In the genomic region with DNA sequence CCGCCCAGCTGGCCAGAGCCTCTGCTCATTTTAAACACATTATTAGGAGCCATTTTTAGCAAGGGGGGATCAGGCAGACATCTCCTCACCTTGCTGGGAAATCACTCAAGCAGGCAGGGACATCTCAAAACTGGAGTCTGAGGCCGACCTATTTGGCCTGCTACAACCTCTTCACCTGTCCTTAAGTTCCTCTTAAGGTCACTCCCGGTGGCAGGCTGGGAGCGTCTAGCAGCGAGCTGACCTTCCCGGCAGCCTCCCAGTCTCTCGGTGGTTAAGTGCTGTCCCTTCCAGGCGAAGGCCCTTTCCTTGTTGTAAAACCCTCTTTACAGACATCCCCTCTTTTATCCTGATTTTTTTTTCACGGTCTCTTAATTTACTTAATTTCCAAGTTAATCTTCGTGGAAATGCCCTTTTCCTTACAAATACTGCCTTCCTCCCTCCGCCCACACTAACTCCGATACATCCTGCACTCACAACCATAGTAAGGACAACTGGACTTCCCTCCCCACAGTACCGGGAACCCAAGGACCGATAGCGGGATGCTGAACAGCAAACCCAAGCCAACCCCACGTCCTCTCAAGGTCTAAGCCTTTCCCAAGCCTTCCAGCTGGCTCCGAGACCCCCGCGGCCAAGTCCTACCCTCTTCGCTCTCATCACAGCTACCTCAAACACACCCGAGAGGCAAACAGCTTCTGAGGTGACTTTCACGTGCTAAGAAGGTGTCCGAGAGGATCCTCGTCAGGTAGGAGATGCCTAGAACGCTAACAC, we compare ENCODE assay signal across 8 mouse cellular contexts. TPM values are rescaled to one million over a fixed set of nuclear protein-coding genes. Genes with fewer than 3 reads are reported as not detected.
A peak's percentile ranks its signal among the peaks of the same experiment; 100 is the strongest.
DNase-seq lines count a peak whose midpoint lies in the region; ATAC-seq and TF ChIP-seq lines count a peak whose summit lies in the region.

No protein-coding gene starts in this region.

- peak overlapping the region; percentile 54 for H3K4me3 ChIP-seq in kidney, embryonic 15.5 days (replicated peaks)
- peak overlapping the region; percentile 74 to 79 for H3K4me3 ChIP-seq in MEL (ENCODE audit: control insufficient read depth in 1 of 2, insufficient read depth in 1 of 2, low read depth in 2 of 2, low read length in 2 of 2)
- H3K4me3 ChIP-seq in embryonic facial prominence, embryonic 11.5 days (ENCODE audit: low read depth, low read length) = peak overlapping the region; percentile 47
- peak overlapping the region; percentile 56 for H3K4me3 ChIP-seq in limb, embryonic 10.5 days
- H3K4me3 ChIP-seq in neural tube, embryonic 12.5 days = peak overlapping the region; percentile 40

- H3K4me1 ChIP-seq in kidney, embryonic 15.5 days = peaks cover 25% of the 10 kb centered on the region
- H3K4me1 ChIP-seq in MEL (ENCODE audit: control insufficient read depth in 1 of 2, insufficient read depth in 2 of 2, low read length in 2 of 2) = peaks cover 2 to 23% of the 10 kb centered on the region in 2 experiments; a peak in 2 of 4 replicates
- no peaks in the 10 kb centered on the region; the same call in 1 of the 2 replicates for H3K4me1 ChIP-seq in embryonic facial prominence, embryonic 11.5 days (ENCODE audit: control insufficient read depth, insufficient read depth, low read length)
- H3K4me1 ChIP-seq in limb, embryonic 10.5 days = peaks cover 7% of the 10 kb centered on the region
- H3K4me1 ChIP-seq in neural tube, embryonic 12.5 days = peaks cover 13% of the 10 kb centered on the region; the same call in 1 of the 2 replicates

- H3K9ac ChIP-seq in kidney, embryonic 15.5 days = peak overlapping the region; percentile 31; the same call in 1 of the 2 replicates
- peak overlapping the region; percentile 65 for H3K9ac ChIP-seq in MEL (ENCODE audit: control insufficient read depth, low read depth, low read length, poor library complexity, severe bottlenecking)
- H3K9ac ChIP-seq in embryonic facial prominence, embryonic 11.5 days (replicated peaks; ENCODE audit: low read length) = peak overlapping the region; percentile 28
- peak overlapping the region; percentile 26; the same call in 1 of the 2 replicates for H3K9ac ChIP-seq in neural tube, embryonic 12.5 days

- WGBS in kidney, embryonic 15.5 days = 4% methylated on average over 25 of the region's 25 CpGs
- WGBS in embryonic facial prominence, embryonic 11.5 days = 2% methylated on average over 25 of the region's 25 CpGs
- WGBS in limb, embryonic 10.5 days = 2% methylated on average over 25 of the region's 25 CpGs
- WGBS in neural tube, embryonic 12.5 days = under 1% methylated on average over 25 of the region's 25 CpGs

- intact Hi-C loops in gastrocnemius, postnatal 36 days (cut with DNase I) = loop anchor here (2.0 to 5.0 kb wide), 2 partner anchors 45 to 131 kb away; partner anchors contain the start of gene Necap1

- TF ChIP-seq EP300 in MEL (IDR thresholded peaks at IDR 0.05; ENCODE audit: low read depth in 1 of 2, low read length in 2 of 2) = no peak

- H3K9me3 ChIP-seq in kidney, embryonic 15.5 days (replicated peaks) = no peaks in the 10 kb centered on the region
- H3K9me3 ChIP-seq in MEL (replicated peaks; ENCODE audit: insufficient read depth, low read length) = no peaks in the 10 kb centered on the region
- H3K9me3 ChIP-seq in embryonic facial prominence, embryonic 11.5 days (replicated peaks; ENCODE audit: control insufficient read depth, low read length) = no peaks in the 10 kb centered on the region
- H3K9me3 ChIP-seq in limb, embryonic 10.5 days (replicated peaks) = no peaks in the 10 kb centered on the region
- H3K9me3 ChIP-seq in neural tube, embryonic 12.5 days = no peaks in the 10 kb centered on the region

- TF ChIP-seq RAD21 in MEL (IDR thresholded peaks at IDR 0.05; ENCODE audit: low read depth, low read length) = no peak

- no peaks in the 10 kb centered on the region for H3K36me3 ChIP-seq in kidney, embryonic 15.5 days
- H3K36me3 ChIP-seq in MEL (ENCODE audit: control insufficient read depth in 1 of 2, insufficient read depth in 2 of 2, low read length in 2 of 2) = peaks cover 7 to 17% of the 10 kb centered on the region in 2 experiments; a peak in 3 of 4 replicates
- no peaks in the 10 kb centered on the region for H3K36me3 ChIP-seq in embryonic facial prominence, embryonic 11.5 days (replicated peaks; ENCODE audit: control insufficient read depth, insufficient read depth, low read depth, low read length)
- H3K36me3 ChIP-seq in limb, embryonic 10.5 days = no peaks in the 10 kb centered on the region
- H3K36me3 ChIP-seq in neural tube, embryonic 12.5 days = no peaks in the 10 kb centered on the region

- TF ChIP-seq POLR2A in MEL (IDR thresholded peaks at IDR 0.05; ENCODE audit: control insufficient read depth in 1 of 2, insufficient read depth in 1 of 2, low read depth in 1 of 2, low read length in 2 of 2, poor library complexity in 1 of 2) = no peak

- no peak overlapping the region for H3K27ac ChIP-seq in kidney, embryonic 15.5 days
- peak overlapping the region; percentile 64 for H3K27ac ChIP-seq in MEL (ENCODE audit: control insufficient read depth, low read depth, low read length)
- no peak overlapping the region for H3K27ac ChIP-seq in embryonic facial prominence, embryonic 11.5 days (replicated peaks; ENCODE audit: low read depth, low read length)
- H3K27ac ChIP-seq in limb, embryonic 10.5 days = peak overlapping the region; percentile 61; the same call in 1 of the 2 replicates
- H3K27ac ChIP-seq in neural tube, embryonic 12.5 days = no peak overlapping the region

- H3K27me3 ChIP-seq in kidney, embryonic 15.5 days = peaks cover 63% of the 10 kb centered on the region
- H3K27me3 ChIP-seq in MEL (ENCODE audit: control insufficient read depth in 1 of 2, insufficient read depth in 2 of 2, low read length in 2 of 2) = no peaks in the 10 kb centered on the region
- H3K27me3 ChIP-seq in embryonic facial prominence, embryonic 11.5 days (ENCODE audit: control insufficient read depth, insufficient read depth, low read length) = peaks cover 21% of the 10 kb centered on the region
- peaks cover 58% of the 10 kb centered on the region for H3K27me3 ChIP-seq in limb, embryonic 10.5 days (ENCODE audit: low read depth, poor library complexity, severe bottlenecking)
- peaks cover 39% of the 10 kb centered on the region for H3K27me3 ChIP-seq in neural tube, embryonic 12.5 days (replicated peaks)

- H3K79me2 ChIP-seq in MEL (ENCODE audit: control insufficient read depth, insufficient read depth, low read length, poor library complexity) = peaks cover 19% of the 10 kb centered on the region

- peak overlapping the region; percentile 77 for H3K4me2 ChIP-seq in kidney, embryonic 15.5 days
- peak overlapping the region; percentile 73 for H3K4me2 ChIP-seq in embryonic facial prominence, embryonic 11.5 days (ENCODE audit: low read depth, low read length)
- H3K4me2 ChIP-seq in neural tube, embryonic 12.5 days (replicated peaks) = peak overlapping the region; percentile 68

- ATAC-seq in kidney, embryonic 15.5 days (replicated peaks; ENCODE audit: low FRiP score) = no peak
- ATAC-seq in embryonic facial prominence, embryonic 11.5 days (replicated peaks; ENCODE audit: insufficient number of reproducible peaks, low FRiP score, low TSS enrichment, low read depth) = no peak
- no peak for ATAC-seq in neural tube, embryonic 12.5 days (ENCODE audit: low FRiP score, low read depth)
- no peak for ATAC-seq in megakaryocyte-erythroid progenitor cell, adult 5-6 weeks (replicated peaks; ENCODE audit: low FRiP score, low TSS enrichment, poor library complexity, severe bottlenecking)

- no peak for TF ChIP-seq CTCF in MEL (IDR thresholded peaks at IDR 0.05 in 2 of 3, conservative IDR thresholded peaks at IDR 0.05 in 1 of 3; ENCODE audit: control insufficient read depth in 1 of 3, insufficient read depth in 1 of 3, low read depth in 2 of 3, low read length in 3 of 3, poor library complexity in 1 of 3, severe bottlenecking in 1 of 3)

- DNase-seq in kidney, adult 8-10 months = no peak
- no peak for DNase-seq in MEL (ENCODE audit: low read depth, low spot score)
- DNase-seq in embryonic facial prominence, embryonic 11.5 days (ENCODE audit: low spot score) = no peak
- DNase-seq in limb, embryonic 10.5 days (ENCODE audit: low spot score) = peak; percentile 57
- DNase-seq in gastrocnemius, postnatal 36 days = no peak

TF ChIP-seq in MEL, 35 proteins besides CTCF, POLR2A, EP300 and RAD21:
- TF ChIP-seq BHLHE40 (IDR thresholded peaks at IDR 0.05; ENCODE audit: borderline replicate concordance, low read depth, low read length) (no peak), UBTF (IDR thresholded peaks at IDR 0.05; ENCODE audit: borderline replicate concordance, insufficient read depth, low read depth, low read length) (0 out of 2 replicates have a peak, but pooled peaks have one; percentile 43)

RNA-seq across cellular contexts. Expression of gene Nanog, which starts 34.4 kb away (rescaled TPM):
- 0.14 TPM in 1 of 2 replicates, not detected in the other for polyA plus RNA-seq in kidney, embryonic 15.5 days (2015; fragmentation: Nextera tagmentation; extraction: Ambion mirVana)
- not detected in 2 replicates for total RNA-seq in MEL (2012; rRNA removed)
- under 1 TPM in 1 of 2 experiments, not detected in 1; 0.63 TPM for polyA plus RNA-seq in MEL (2012; ENCODE audit: insufficient read depth in 1 of 2, insufficient read length in 2 of 2, low read depth in 1 of 2, low replicate concordance in 2 of 2, missing spikeins in 1 of 2)
- polyA plus RNA-seq in embryonic facial prominence, embryonic 11.5 days (2014; fragmentation: Nextera tagmentation; extraction: Ambion mirVana) = 0.13 and 0.14 TPM in 2 replicates
- 0.11 TPM in 1 of 2 replicates, not detected in the other for polyA plus RNA-seq in limb, embryonic 10.5 days (2016; fragmentation: Nextera tagmentation; extraction: Ambion mirVana)
- 0.09 and 0.17 TPM in 2 replicates for polyA plus RNA-seq in neural tube, embryonic 12.5 days (2016; fragmentation: Nextera tagmentation; extraction: Ambion mirVana)
- not detected for total RNA-seq in gastrocnemius, postnatal 36 days (2021)
- total RNA-seq in megakaryocyte-erythroid progenitor cell, adult 5-6 weeks (2014; fragmentation: Nextera tagmentation) = not detected in 2 replicates
- total RNA-seq in megakaryocyte-erythroid progenitor cell, adult 5-6 weeks (2017) = not detected in 2 replicates

RNA-seq across cellular contexts. Expression of gene Slc2a3, which starts 59.8 kb away (rescaled TPM):
- 7.8 and 10.4 TPM in 2 replicates for polyA plus RNA-seq in kidney, embryonic 15.5 days (2015; fragmentation: Nextera tagmentation; extraction: Ambion mirVana)
- total RNA-seq in MEL (2012; rRNA removed) = 78.4 and 108 TPM in 2 replicates
- polyA plus RNA-seq in MEL (2012; ENCODE audit: insufficient read depth in 1 of 2, insufficient read length in 2 of 2, low read depth in 1 of 2, low replicate concordance in 2 of 2, missing spikeins in 1 of 2) = 10 to 100 TPM in 1 of 2 experiments, not detected in 1; 93.4 TPM
- 32.7 and 35.1 TPM in 2 replicates for polyA plus RNA-seq in embryonic facial prominence, embryonic 11.5 days (2014; fragmentation: Nextera tagmentation; extraction: Ambion mirVana)
- 61.3 and 74.0 TPM in 2 replicates for polyA plus RNA-seq in limb, embryonic 10.5 days (2016; fragmentation: Nextera tagmentation; extraction: Ambion mirVana)
- 22.6 and 26.1 TPM in 2 replicates for polyA plus RNA-seq in neural tube, embryonic 12.5 days (2016; fragmentation: Nextera tagmentation; extraction: Ambion mirVana)
- 1 to 10 TPM; 1.0 to 1.2 TPM for total RNA-seq in gastrocnemius, postnatal 36 days (2021)
- total RNA-seq in megakaryocyte-erythroid progenitor cell, adult 5-6 weeks (2014; fragmentation: Nextera tagmentation) = 13.3 and 18.9 TPM in 2 replicates
- total RNA-seq in megakaryocyte-erythroid progenitor cell, adult 5-6 weeks (2017) = 21.5 and 26.2 TPM in 2 replicates

Comparison
In these comparisons a context has a peak if more than half of its experiments do, and no peak if none do; other contexts are left out.
1. H3K27ac ChIP-seq: peak in MEL (single experiment) and limb, embryonic 10.5 days (single experiment); none in kidney, embryonic 15.5 days (single experiment), embryonic facial prominence, embryonic 11.5 days (single experiment) and neural tube, embryonic 12.5 days (single experiment).
2. Peak in every context shown above with its lines, with median percentiles within 50 percentile points of each other: H3K4me2 ChIP-seq, H3K4me3 ChIP-seq and H3K9ac ChIP-seq.